Mouse (Mus musculus) erythroblast, embryonic 14.5 days (primary cell): ENCODE measurements around the gene Tab3.

Source experiments
- GATA1 ChIP-seq: IDR thresholded peaks from 2 replicates; pipeline ENCODE4 v1.6.1; 2012; ENCODE audit warnings: low read length, inconsistent platforms, mixed read lengths
- TAL1 ChIP-seq: IDR thresholded peaks from 3 replicates; pipeline ENCODE4 v1.6.1; 2012; ENCODE audit warnings: low read length, inconsistent platforms, mixed read lengths

DNA sequence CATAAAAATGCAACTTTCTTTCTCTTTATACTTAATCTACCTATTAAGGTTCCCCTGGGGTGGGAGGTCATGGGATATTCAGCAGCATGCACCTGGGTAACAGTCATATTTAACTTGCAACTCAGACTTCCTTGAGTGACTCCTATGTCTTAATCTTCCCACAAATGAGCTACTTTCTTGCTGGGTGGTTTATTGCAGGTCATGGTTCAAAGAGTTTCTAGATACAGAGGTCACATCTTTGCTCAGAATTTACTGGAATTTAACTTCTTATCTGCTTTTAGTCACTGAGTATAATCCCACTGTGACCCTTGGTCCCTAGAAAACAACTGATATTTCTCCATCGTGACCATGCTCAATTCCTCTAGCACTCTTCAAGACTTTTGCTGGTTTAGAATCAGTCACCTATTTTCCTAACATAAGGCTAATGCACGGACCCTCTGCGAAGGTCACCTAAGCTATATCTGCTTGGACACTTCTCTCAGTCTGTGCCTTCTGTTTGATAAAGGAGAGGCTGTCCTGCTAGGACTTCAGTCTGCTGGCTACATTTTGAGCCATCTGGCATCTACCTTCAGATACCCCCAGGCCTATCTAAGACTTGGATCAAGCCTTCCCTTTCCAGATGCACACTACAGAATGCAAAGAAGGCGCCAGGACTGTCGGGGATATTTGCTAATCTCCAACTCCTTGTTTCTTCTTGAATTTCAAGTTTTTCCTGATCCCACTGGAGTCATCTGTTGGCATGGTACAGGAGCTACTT is 47.4 kb upstream of the Tab3 start:
- TF ChIP-seq TAL1 (no peak), GATA1 (no peak)
